Mouse (Mus musculus) kidney, adult 10 weeks (tissue): Measurements from ENCODE around the gene 1700008O03Rik. TPM values are rescaled to one million over a fixed set of nuclear protein-coding genes. Genes with fewer than 3 reads are reported as not detected.

ENCODE experiments used
- polyA plus RNA-seq: library from polyadenylated mRNA; stranded (reverse); fragments of 350-450 nt; fragmentation: Illumina TruSeq; extraction: RNeasy Lipid Tissue Mini Kit (QIAGEN cat#74804); gene quantifications from one replicate; pipeline ENCODE4 v1.2.3, GENCODE M21; 2014; ENCODE audit warnings: low read depth, low replicate concordance

1700008O03Rik gene
- not detected for polyA plus RNA-seq

DNA sequence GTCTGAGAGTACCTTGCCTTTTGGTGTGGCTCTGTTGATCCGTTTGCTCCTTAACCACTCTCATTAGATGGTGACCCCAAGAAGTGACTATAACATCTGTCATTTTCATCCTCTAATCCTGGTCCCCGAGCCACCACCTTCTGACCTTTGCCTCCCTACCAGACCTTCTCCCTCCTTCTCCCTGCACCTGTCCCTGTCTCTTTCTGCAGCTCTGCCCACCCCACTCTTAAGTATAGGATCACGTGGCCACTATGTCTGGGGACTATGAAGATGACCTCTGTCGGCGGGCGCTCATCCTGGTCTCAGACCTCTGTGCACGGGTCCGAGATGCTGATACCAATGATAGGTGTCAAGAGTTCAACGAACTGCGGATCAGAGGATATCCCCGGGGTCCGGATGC lies at the start of gene 1700008O03Rik:
TSS of gene 1700008O03Rik (minus strand) at position 101 of the 400 bp plus-strand sequence.

GRCm38 (mm10) chr7:44428968-44429521 lies 43.4 kb upstream of the 1700008O03Rik start, which contains the start of gene Lrrc4b:
Gene Lrrc4b, plus strand, starts transcription at chr7:44429018.

GRCm38 (mm10) chr7:44383980-44384715 lies 1.5 kb downstream of the 1700008O03Rik start, which contains the start of gene Syt3:
Gene Syt3, plus strand, starts transcription at chr7:44384102.

Other genes with a start within 250 kb of the 1700008O03Rik start
- gene Klk1b16, start 249.1 kb downstream of the 1700008O03Rik start, polyA plus RNA-seq, result not detected
- gene Klk1b24, start 197.6 kb downstream of the 1700008O03Rik start, polyA plus RNA-seq, result 0.77 TPM
- 0.93 TPM for gene Klk1b3, start 187.6 kb downstream of the 1700008O03Rik start, polyA plus RNA-seq
- not detected for gene Klk1b4, start 178.4 kb downstream of the 1700008O03Rik start, polyA plus RNA-seq
- 1.9 TPM for gene Klk1b5, start 169.9 kb downstream of the 1700008O03Rik start, polyA plus RNA-seq
- gene Klk1, start 160.5 kb downstream of the 1700008O03Rik start, polyA plus RNA-seq, result 786 TPM
- not detected for gene Gm36864, start 149.6 kb downstream of the 1700008O03Rik start, polyA plus RNA-seq
- gene 1700028J19Rik, start 139.1 kb downstream of the 1700008O03Rik start, polyA plus RNA-seq, result 1.6 TPM
- gene 2410002F23Rik, start 139.1 kb downstream of the 1700008O03Rik start, polyA plus RNA-seq, result 13.6 TPM
- gene Acp4, start 128.4 kb downstream of the 1700008O03Rik start, polyA plus RNA-seq, result not detected
- not detected for gene Gm15517, start 124.4 kb downstream of the 1700008O03Rik start, polyA plus RNA-seq
- gene Clec11a, start 78.9 kb downstream of the 1700008O03Rik start, polyA plus RNA-seq, result 1.8 TPM
- not detected for gene Shank1, start 75.6 kb downstream of the 1700008O03Rik start, polyA plus RNA-seq
- gene Syt3, start 1.7 kb downstream of the 1700008O03Rik start, polyA plus RNA-seq, result not detected
- not detected for gene Lrrc4b, start 43.2 kb upstream of the 1700008O03Rik start, polyA plus RNA-seq
- gene Aspdh, start 79.6 kb upstream of the 1700008O03Rik start, polyA plus RNA-seq, result 1.7 TPM
- 1.0 TPM for gene Josd2, start 82.2 kb upstream of the 1700008O03Rik start, polyA plus RNA-seq
- gene Emc10, start 110.7 kb upstream of the 1700008O03Rik start, polyA plus RNA-seq, result 1.4 TPM
- not detected for gene Fam71e1, start 110.8 kb upstream of the 1700008O03Rik start, polyA plus RNA-seq
- gene Mybpc2, start 138.8 kb upstream of the 1700008O03Rik start, polyA plus RNA-seq, result not detected
- gene Spib, start 146.3 kb upstream of the 1700008O03Rik start, polyA plus RNA-seq, result not detected
- not detected for gene Pold1, start 163.0 kb upstream of the 1700008O03Rik start, polyA plus RNA-seq
- 1.3 TPM for gene Nr1h2, start 168.1 kb upstream of the 1700008O03Rik start, polyA plus RNA-seq
- 869 TPM for gene Napsa, start 186.6 kb upstream of the 1700008O03Rik start, polyA plus RNA-seq
- 2.7 TPM for gene Kcnc3, start 204.8 kb upstream of the 1700008O03Rik start, polyA plus RNA-seq